Mouse (Mus musculus) heart, embryonic 10.5 days (tissue): ENCODE results near the gene Fam234a. TPM values are rescaled to one million over a fixed set of nuclear protein-coding genes. Genes with fewer than 3 reads are reported as not detected.
A peak's percentile ranks its signal among the peaks of the same experiment; 100 is the strongest.

ENCODE experiments used
- DNase-seq: peaks from one replicate; pipeline ENCODE4 v3.0.0-alpha.2; 2017; ENCODE audit warnings: low spot score
- H3K27ac ChIP-seq: fragments of 300-500 bp; sonication (generic); 2 replicates; pipeline ENCODE4 v1.5.1; 2016; ENCODE audit warnings: mild to moderate bottlenecking
- H3K27me3 ChIP-seq: fragments of 300-500 bp; sonication (generic); 2 replicates; pipeline ENCODE4 v1.6.1; 2016; ENCODE audit warnings: mild to moderate bottlenecking; ENCODE audit not compliant: poor library complexity, insufficient read depth, severe bottlenecking
- H3K36me3 ChIP-seq: fragments of 300-500 bp; sonication (generic); 2 replicates; pipeline ENCODE4 v1.6.1; 2016; ENCODE audit warnings: mild to moderate bottlenecking, moderate library complexity
- H3K4me1 ChIP-seq: fragments of 300-500 bp; sonication (generic); 2 replicates; pipeline ENCODE4 v1.6.1; 2016; ENCODE audit warnings: mild to moderate bottlenecking
- H3K4me3 ChIP-seq: fragments of 300-500 bp; sonication (generic); 2 replicates; pipeline ENCODE4 v1.5.1; 2016; ENCODE audit warnings: mild to moderate bottlenecking, moderate library complexity
- H3K9me3 ChIP-seq: fragments of 300-500 bp; sonication (generic); 2 replicates; pipeline ENCODE4 v1.6.1; 2016; ENCODE audit warnings: mild to moderate bottlenecking, moderate library complexity
- WGBS: fragments of 180-500 bp; shearing (Covaris S2); methylation state at CpG from one replicate; pipeline ENCODE4 v1.1.7; 2016; 5-methylcytosine and 5-hydroxymethylcytosine counted together
- polyA plus RNA-seq: library from polyadenylated mRNA; unstranded; fragments of >200 nt; fragmentation: Nextera tagmentation; extraction: Ambion mirVana; gene quantifications from 2 replicates; pipeline ENCODE4 v1.2.1, GENCODE M21; 2016

Gene Fam234a
- polyA plus RNA-seq, 1 experiment from 2014 or later, result 36.0 TPM

DNA sequence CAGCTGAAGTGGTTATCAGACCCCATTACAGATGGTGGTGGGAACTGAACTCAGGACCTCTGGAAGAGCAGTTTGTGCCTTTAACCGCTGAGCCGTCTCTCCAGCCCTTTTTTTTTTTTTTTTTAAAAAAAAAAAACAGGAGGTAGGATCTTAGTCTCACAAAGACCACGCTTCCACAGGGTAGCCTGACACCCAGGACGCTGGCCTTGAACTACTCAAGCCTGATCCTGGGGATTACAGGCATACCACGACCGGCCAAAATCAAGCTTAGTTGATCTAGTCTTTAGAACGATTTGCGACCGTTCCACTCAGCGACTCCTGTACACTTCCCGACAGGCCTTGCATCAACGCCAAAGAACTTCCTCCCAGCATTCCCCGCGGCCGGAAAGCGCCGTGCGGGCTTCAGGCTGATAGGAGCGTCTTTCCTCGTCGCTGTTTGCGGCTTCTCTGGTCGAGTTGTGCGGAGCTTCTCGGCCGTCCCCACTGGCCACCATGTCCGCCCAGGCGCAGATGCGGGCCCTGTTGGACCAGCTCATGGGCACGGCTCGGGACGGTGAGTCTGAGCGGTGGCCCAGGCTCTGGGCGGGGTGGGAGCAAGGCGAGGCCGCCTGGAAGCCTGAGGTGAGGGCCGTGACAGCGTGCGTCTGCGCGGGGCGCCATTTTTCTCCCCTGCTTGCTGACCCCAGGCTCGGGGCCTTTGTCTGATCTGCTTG is 8.7 kb upstream of the Fam234a start, which contains the start of gene Luc7l:
TSS of gene Luc7l (plus strand) at position 358 of the 713 bp plus-strand sequence.
- under 1% methylated on average over 43 of the region's 43 CpGs for WGBS
- Histone ChIP-seq H3K27me3 (no peaks in the 10 kb centered on the region), H3K27ac (peak within 1 kb of the TSS; percentile 100), H3K36me3 (peaks cover 26% of the 10 kb centered on the region), H3K4me1 (peaks cover 4% of the 10 kb centered on the region; the same call in 1 of the 2 replicates), H3K9me3 (no peaks in the 10 kb centered on the region), H3K4me3 (peak within 1 kb of the TSS; percentile 99)
- peak; percentile 98 for DNase-seq

DNA sequence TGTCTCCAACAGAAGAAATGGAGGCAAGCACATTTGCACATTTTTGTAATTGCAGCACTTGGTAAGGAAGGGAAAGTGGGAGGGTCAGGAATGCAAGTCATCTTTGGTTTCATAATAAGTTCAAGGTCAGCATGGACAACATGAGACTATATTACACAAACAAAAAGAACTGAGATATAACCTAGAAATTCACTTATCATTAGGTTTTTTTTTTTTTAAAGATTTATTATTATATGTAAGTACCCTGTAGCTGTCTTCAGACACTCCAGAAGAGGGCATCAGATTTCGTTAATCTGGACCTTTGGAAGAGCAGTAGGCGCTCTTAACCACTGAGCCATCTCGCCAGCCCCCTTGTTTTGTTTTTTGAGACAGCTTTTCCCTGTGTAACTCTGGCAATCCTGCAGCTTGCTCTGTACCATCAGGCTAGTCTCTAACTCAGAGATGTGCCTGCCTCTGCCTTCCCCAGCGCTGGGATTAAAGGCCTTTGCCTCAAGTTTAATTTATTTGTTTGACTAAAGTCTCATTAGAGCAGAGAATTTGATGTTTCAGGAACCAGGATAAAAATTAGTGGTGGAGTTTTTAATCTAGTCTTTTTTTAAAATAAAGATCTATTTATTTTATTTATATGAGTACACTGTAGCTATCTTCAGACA is 8.0 kb upstream of the Fam234a start:
- DNase-seq, result no peak
- Histone ChIP-seq H3K4me1 (peaks cover 4% of the 10 kb centered on the region; the same call in 1 of the 2 replicates), H3K27ac (peak overlapping the region; percentile 100), H3K9me3 (no peaks in the 10 kb centered on the region), H3K4me3 (peak overlapping the region; percentile 99), H3K27me3 (no peaks in the 10 kb centered on the region), H3K36me3 (peaks cover 19% of the 10 kb centered on the region)
- 49% methylated on average over 4 of the region's 4 CpGs for WGBS

DNA sequence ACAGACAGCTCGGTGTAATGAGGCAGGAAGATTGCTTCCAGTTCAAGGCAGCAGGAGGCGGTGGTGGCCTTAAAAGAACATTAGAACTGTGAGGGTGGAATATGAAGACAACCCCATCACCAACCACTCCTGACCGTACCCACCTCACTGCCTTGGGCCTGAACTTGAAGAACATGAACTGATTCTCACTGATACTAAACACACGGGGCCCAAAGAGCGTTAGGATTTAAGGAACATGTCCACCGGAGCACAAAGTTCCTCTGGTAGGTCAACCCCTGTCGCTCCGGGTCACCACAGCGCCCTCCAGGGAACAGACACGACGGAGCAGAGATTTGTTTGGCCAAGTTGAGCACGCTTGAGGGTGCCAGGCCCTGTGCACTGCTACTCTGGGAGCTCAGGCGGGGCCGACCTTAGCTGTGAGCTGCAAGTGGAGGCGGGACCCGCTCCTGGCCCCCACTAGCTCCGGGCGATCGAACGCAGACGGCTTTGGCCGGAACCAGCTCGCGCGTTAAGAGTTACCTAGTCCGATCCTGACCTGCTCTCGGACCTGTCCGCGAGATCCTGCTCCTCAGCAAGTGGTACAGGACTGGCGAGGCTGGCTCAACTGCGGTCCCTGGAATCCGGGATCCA is 456 bp downstream of the Fam234a start:
- peak overlapping the region; percentile 86 for H3K27ac ChIP-seq
- 1% methylated on average over 32 of the region's 32 CpGs for WGBS
- DNase-seq, result no peak
- peak overlapping the region; percentile 81 for H3K4me3 ChIP-seq
- no peaks in the 10 kb centered on the region for H3K27me3 ChIP-seq
- H3K9me3 ChIP-seq, result no peaks in the 10 kb centered on the region
- H3K36me3 ChIP-seq, result no peaks in the 10 kb centered on the region
- peaks cover 16% of the 10 kb centered on the region for H3K4me1 ChIP-seq

- H3K9me3 ChIP-seq, result no peaks in the 10 kb centered on the region
- DNase-seq, result no peak
- H3K4me1 ChIP-seq, result peaks cover 16% of the 10 kb centered on the region
- WGBS, result 66% methylated on average over 6 of the region's 6 CpGs
- no peak overlapping the region for H3K27ac ChIP-seq
- no peak overlapping the region for H3K4me3 ChIP-seq
- H3K36me3 ChIP-seq, result no peaks in the 10 kb centered on the region
- no peaks in the 10 kb centered on the region for H3K27me3 ChIP-seq
Measured at GRCm38 (mm10) chr17:26240990-26241389, 3.1 kb downstream of the Fam234a start.

DNA sequence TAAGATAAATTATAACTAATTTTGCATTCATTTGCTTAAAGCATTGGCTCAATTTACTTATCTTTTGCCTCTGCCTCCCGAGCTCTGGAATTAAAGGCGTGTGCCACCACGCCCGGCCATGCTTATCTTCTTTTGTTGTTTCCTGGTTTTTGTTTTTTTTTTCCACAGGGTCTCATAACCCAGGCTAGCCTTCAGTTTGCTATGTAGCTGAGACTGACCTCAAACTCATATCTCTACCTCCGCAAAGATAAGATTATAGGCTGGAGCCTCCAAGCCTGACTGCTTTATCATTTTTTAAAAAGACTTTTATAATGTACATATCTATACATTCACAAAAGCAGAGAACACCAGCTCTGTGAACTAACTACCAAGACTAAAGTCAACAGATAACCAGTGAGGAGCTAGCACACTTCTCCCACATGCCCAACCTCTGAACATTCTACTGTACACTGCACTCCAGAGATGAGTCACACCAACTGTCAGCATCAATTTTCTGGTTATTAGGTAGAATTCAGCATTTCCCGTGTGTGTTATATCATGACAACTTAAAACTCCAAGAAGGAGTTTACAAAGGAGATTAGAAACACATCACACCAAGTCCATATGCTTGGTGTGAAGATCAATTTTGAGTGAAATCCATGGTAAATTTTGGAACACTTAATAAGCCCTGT is 3.8 kb downstream of the Fam234a start:
- Histone ChIP-seq H3K27ac (no peak overlapping the region), H3K9me3 (no peaks in the 10 kb centered on the region), H3K27me3 (no peaks in the 10 kb centered on the region), H3K36me3 (no peaks in the 10 kb centered on the region), H3K4me3 (no peak overlapping the region), H3K4me1 (peaks cover 16% of the 10 kb centered on the region)
- DNase-seq, result no peak
- WGBS, result 50% methylated on average over 6 of the region's 6 CpGs

DNA sequence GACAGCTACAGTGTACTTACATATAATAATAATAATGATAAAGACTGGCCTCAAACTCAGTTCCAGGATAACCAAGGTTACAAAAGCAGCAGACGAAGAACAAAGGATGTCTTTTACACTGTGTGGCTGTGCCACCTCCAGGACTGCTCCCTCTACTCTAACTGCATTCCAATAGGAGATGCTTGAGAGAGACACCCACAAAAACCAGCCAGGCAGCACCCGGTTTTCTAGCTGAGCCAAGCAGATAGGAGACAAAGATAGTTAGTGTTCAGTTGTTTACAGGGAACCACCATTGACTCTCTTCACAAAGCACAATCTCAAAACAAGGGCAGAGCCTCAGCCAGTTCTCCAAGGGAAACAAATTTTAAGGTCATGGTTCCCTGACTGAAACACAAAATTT is 4.5 kb downstream of the Fam234a start:
- no peak for DNase-seq
- Histone ChIP-seq H3K27ac (no peak overlapping the region), H3K4me3 (no peak overlapping the region), H3K27me3 (no peaks in the 10 kb centered on the region), H3K9me3 (no peaks in the 10 kb centered on the region), H3K4me1 (peaks cover 19% of the 10 kb centered on the region), H3K36me3 (no peaks in the 10 kb centered on the region)
- WGBS, result 70% methylated on average over 2 of the region's 2 CpGs

GRCm38 (mm10) chr17:26237667-26238066 is 6.4 kb downstream of the Fam234a start:
- no peak for DNase-seq

DNA sequence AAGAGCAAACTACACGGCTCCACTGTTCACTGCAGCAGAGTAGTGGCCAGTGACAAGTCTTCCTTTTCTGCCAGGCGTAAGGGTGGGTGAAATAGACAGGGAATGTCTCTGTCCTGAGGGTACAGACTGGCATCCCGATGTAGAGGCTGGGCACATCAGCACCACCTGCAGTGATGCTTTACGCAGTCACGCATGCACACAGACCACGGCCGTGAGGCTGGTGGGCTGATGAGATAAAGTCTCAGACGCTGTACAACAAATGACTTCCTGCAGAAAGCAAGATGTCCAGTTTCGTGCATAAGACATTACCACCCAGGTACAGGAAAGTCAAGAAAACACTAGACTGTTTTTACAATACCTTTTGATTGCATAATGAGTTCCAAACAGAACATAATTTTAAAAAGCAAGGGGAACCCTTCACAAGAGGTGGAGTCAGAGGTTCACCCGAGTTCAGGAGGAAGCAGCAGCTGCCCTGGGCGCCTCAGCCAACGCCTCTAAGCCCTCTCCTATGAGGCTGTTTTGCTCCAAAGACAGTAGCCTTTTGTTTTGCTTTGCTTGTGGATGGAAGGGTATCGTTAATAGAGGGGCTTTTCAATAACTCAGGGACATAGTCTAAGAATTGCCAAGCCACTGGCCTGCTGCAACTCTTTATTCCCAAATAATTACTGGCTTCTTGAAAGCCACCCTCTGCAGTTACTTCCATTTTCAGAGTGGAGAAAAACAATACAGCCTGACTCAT is 8.8 kb downstream of the Fam234a start:
- Histone ChIP-seq H3K36me3 (no peaks in the 10 kb centered on the region), H3K27me3 (no peaks in the 10 kb centered on the region), H3K27ac (no peak overlapping the region), H3K4me1 (peaks cover 3% of the 10 kb centered on the region; the same call in 1 of the 2 replicates), H3K4me3 (no peak overlapping the region), H3K9me3 (no peaks in the 10 kb centered on the region)
- 64% methylated on average over 13 of the region's 13 CpGs for WGBS
- no peak for DNase-seq

More at GRCm38 (mm10) chr17:26237667-26238066, 6.4 kb downstream of the Fam234a start:
- Histone ChIP-seq H3K36me3 (no peaks in the 10 kb centered on the region), H3K27me3 (no peaks in the 10 kb centered on the region), H3K9me3 (no peaks in the 10 kb centered on the region), H3K4me3 (no peak overlapping the region), H3K4me1 (peaks cover 10% of the 10 kb centered on the region; the same call in 1 of the 2 replicates), H3K27ac (no peak overlapping the region)
- WGBS, result 84% methylated on average over 10 of the region's 10 CpGs

GRCm38 (mm10) chr17:26234386-26234785 is 9.7 kb downstream of the Fam234a start:
- Histone ChIP-seq H3K4me1 (peaks cover 3% of the 10 kb centered on the region; the same call in 1 of the 2 replicates), H3K9me3 (no peaks in the 10 kb centered on the region), H3K36me3 (no peaks in the 10 kb centered on the region), H3K4me3 (no peak overlapping the region), H3K27me3 (no peaks in the 10 kb centered on the region), H3K27ac (no peak overlapping the region)
- 89% methylated on average over 8 of the region's 8 CpGs for WGBS
- DNase-seq, result no peak

DNA sequence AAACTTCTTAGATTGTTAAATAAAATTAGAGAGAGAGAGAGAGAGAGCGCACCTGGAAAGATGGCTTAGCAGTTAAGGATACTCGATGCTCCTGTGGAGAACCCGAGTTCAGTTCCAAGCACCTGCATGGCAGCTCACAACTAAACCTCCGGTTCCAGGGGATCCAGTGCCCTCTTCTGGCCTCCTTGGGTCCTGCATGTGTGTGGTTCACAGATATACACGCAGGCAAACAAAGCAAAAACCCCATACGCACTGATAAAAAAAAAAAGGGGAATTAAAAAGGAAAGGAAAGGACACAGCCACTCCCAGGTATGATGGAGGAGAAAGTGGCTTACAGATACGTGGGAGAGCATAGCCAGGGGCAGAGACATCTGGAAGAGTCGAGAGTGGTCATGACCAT is 11.2 kb downstream of the Fam234a start:
- WGBS, result 69% methylated on average over 8 of the region's 8 CpGs
- Histone ChIP-seq H3K27me3 (no peaks in the 10 kb centered on the region), H3K27ac (no peak overlapping the region), H3K36me3 (no peaks in the 10 kb centered on the region), H3K4me3 (no peak overlapping the region), H3K9me3 (no peaks in the 10 kb centered on the region), H3K4me1 (peaks cover 3% of the 10 kb centered on the region; the same call in 1 of the 2 replicates)
- DNase-seq, result no peak

GRCm38 (mm10) chr17:26231156-26231555 is 12.9 kb downstream of the Fam234a start:
- H3K36me3 ChIP-seq, result no peaks in the 10 kb centered on the region
- WGBS, result 85% methylated on average over 5 of the region's 5 CpGs
- no peak overlapping the region for H3K27ac ChIP-seq
- H3K4me3 ChIP-seq, result no peak overlapping the region
- H3K9me3 ChIP-seq, result no peaks in the 10 kb centered on the region
- H3K27me3 ChIP-seq, result no peaks in the 10 kb centered on the region
- H3K4me1 ChIP-seq, result peaks cover 3% of the 10 kb centered on the region; the same call in 1 of the 2 replicates
- DNase-seq, result no peak

- H3K4me1 ChIP-seq, result peaks cover 6% of the 10 kb centered on the region; the same call in 1 of the 2 replicates
- H3K27ac ChIP-seq, result no peak overlapping the region
- H3K36me3 ChIP-seq, result no peaks in the 10 kb centered on the region
- H3K27me3 ChIP-seq, result no peaks in the 10 kb centered on the region
- H3K4me3 ChIP-seq, result no peak overlapping the region
- WGBS, result 85% methylated on average over 5 of the region's 5 CpGs
- no peaks in the 10 kb centered on the region for H3K9me3 ChIP-seq
- DNase-seq, result no peak
Measured at GRCm38 (mm10) chr17:26229776-26230175, 14.3 kb downstream of the Fam234a start.
